Mouse (Mus musculus): Measurements from ENCODE around the gene Pum1.

DNA sequence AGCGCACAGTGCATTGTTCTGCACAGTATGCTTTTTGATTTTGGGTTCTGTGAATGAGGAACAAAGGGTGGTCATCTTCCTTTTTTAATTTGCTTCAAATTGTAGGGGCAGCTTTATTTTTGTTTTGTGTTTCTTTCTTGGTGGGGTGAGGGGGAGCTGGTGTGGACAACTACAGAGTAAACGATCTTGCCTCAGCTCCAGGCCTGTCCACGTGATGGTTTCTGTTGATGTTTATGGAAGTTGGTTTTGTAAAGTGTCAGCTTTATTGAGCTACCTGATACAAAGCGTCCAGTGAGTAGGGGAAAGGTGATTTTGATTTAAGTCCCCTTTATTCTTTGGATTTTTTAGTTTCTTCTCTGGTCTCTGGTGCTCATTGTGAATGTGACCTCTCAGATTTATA is 72.8 kb downstream of the Pum1 start:
- TF ChIP-seq CTCF (IDR thresholded peaks at IDR 0.05; ENCODE audit: extremely low read depth, insufficient read length, insufficient replicate concordance, low read depth, low read length): no peak
- TF ChIP-seq POLR2A (IDR thresholded peaks at IDR 0.05; ENCODE audit: low read depth, low read length): no peak

Data from small intestine, adult 2 months (tissue).